Mouse (Mus musculus): Measurements from ENCODE around the gene Ing1. TPM values are rescaled to one million over a fixed set of nuclear protein-coding genes. Genes with fewer than 3 reads are reported as not detected.
"Not testable (repeated sequence)": the region's sequence is repeated elsewhere in the genome, so short reads cannot be mapped to it uniquely, and the experiment has no call there.

Ing1 gene
- polyA plus RNA-seq, 1 experiment from 2014 or later: 12.6 TPM

GRCm38 (mm10) chr8:11542866-11543265, 12.5 kb upstream of the Ing1 start:
- Histone ChIP-seq H3K4me2 (ENCODE audit: low read depth, low read length) (no peak overlapping the region), H3K4me1 (ENCODE audit: insufficient read depth) (no peaks in the 10 kb centered on the region), H3K27ac (ENCODE audit: low read depth) (no peak overlapping the region), H3K36me3 (replicated peaks; ENCODE audit: insufficient read depth, low read length) (peaks cover 24% of the 10 kb centered on the region), H3K9me3 (ENCODE audit: low read length) (no peaks in the 10 kb centered on the region), H3K27me3 (ENCODE audit: insufficient read depth, low read length) (no peaks in the 10 kb centered on the region), H3K4me3 (ENCODE audit: low read depth, low read length) (no peak overlapping the region), H3K9ac (replicated peaks) (no peak overlapping the region)
- TF ChIP-seq EP300 (IDR thresholded peaks at IDR 0.05; ENCODE audit: low read depth) (no peak), CTCF (IDR thresholded peaks at IDR 0.05; ENCODE audit: low read depth) (no peak)
- WGBS (ENCODE audit: insufficient replicate concordance): 84% methylated on average over 4 of the region's 4 CpGs
- ATAC-seq (no peak), DNase-seq (no peak)

- no peak overlapping the region for H3K4me2 ChIP-seq (ENCODE audit: low read depth, low read length)
- WGBS (ENCODE audit: insufficient replicate concordance): 41% methylated on average over 3 of the region's 3 CpGs
- H3K9me3 ChIP-seq (ENCODE audit: low read length): no peaks in the 10 kb centered on the region
- DNase-seq (peak; percentile 78), ATAC-seq (no peak)
- no peak overlapping the region for H3K27ac ChIP-seq (ENCODE audit: low read depth)
- no peak overlapping the region for H3K4me3 ChIP-seq (ENCODE audit: low read depth, low read length)
- peaks cover 24% of the 10 kb centered on the region for H3K36me3 ChIP-seq (replicated peaks; ENCODE audit: insufficient read depth, low read length)
- H3K9ac ChIP-seq (replicated peaks): no peak overlapping the region
- H3K27me3 ChIP-seq (ENCODE audit: insufficient read depth, low read length): no peaks in the 10 kb centered on the region
- TF ChIP-seq EP300 (IDR thresholded peaks at IDR 0.05; ENCODE audit: low read depth) (no peak), CTCF (IDR thresholded peaks at IDR 0.05; ENCODE audit: low read depth) (peak; percentile 77)
- no peaks in the 10 kb centered on the region for H3K4me1 ChIP-seq (ENCODE audit: insufficient read depth)
Observed at GRCm38 (mm10) chr8:11544386-11544785, 11.0 kb upstream of the Ing1 start.

GRCm38 (mm10) chr8:11547063-11547462, 8.3 kb upstream of the Ing1 start:
- H3K4me3 ChIP-seq (ENCODE audit: low read depth, low read length): no peak overlapping the region
- DNase-seq (peak; percentile 31), ATAC-seq (no peak)
- H3K9ac ChIP-seq (replicated peaks): no peak overlapping the region
- TF ChIP-seq EP300 (IDR thresholded peaks at IDR 0.05; ENCODE audit: low read depth): no peak
- peak; percentile 67 for TF ChIP-seq CTCF (IDR thresholded peaks at IDR 0.05; ENCODE audit: low read depth)
- H3K4me2 ChIP-seq (ENCODE audit: low read depth, low read length): no peak overlapping the region
- H3K27ac ChIP-seq (ENCODE audit: low read depth): no peak overlapping the region
- 76% methylated on average over 6 of the region's 6 CpGs for WGBS (ENCODE audit: insufficient replicate concordance)
- peaks cover 6% of the 10 kb centered on the region for H3K36me3 ChIP-seq (replicated peaks; ENCODE audit: insufficient read depth, low read length)
- H3K27me3 ChIP-seq (ENCODE audit: insufficient read depth, low read length): no peaks in the 10 kb centered on the region
- H3K4me1 ChIP-seq (ENCODE audit: insufficient read depth): peaks cover 11% of the 10 kb centered on the region
- H3K9me3 ChIP-seq (ENCODE audit: low read length): no peaks in the 10 kb centered on the region

- no peaks in the 10 kb centered on the region for H3K27me3 ChIP-seq (ENCODE audit: insufficient read depth, low read length)
- H3K36me3 ChIP-seq (replicated peaks; ENCODE audit: insufficient read depth, low read length): no peaks in the 10 kb centered on the region; the same call in 1 of the 2 replicates
- TF ChIP-seq EP300 (IDR thresholded peaks at IDR 0.05; ENCODE audit: low read depth) (no peak), CTCF (IDR thresholded peaks at IDR 0.05; ENCODE audit: low read depth) (peak; percentile 84)
- H3K9me3 ChIP-seq (ENCODE audit: low read length): no peaks in the 10 kb centered on the region
- peak overlapping the region; percentile 90; the same call in 1 of the 2 replicates for H3K27ac ChIP-seq (ENCODE audit: low read depth)
- peak overlapping the region; percentile 74 for H3K9ac ChIP-seq (replicated peaks)
- peak overlapping the region; percentile 70 for H3K4me3 ChIP-seq (ENCODE audit: low read depth, low read length)
- ATAC-seq (no peak), DNase-seq (peak; percentile 75)
- H3K4me2 ChIP-seq (ENCODE audit: low read depth, low read length): peak overlapping the region; percentile 84
- H3K4me1 ChIP-seq (ENCODE audit: insufficient read depth): peaks cover 20% of the 10 kb centered on the region
- WGBS (ENCODE audit: insufficient replicate concordance): 12% methylated on average over 7 of the region's 7 CpGs
Observed at GRCm38 (mm10) chr8:11549706-11550105, 5.7 kb upstream of the Ing1 start.

- peak within 1 kb of the TSS; percentile 84 for H3K4me2 ChIP-seq (ENCODE audit: low read depth, low read length)
Observed at GRCm38 (mm10) chr8:11550281-11550948, 5.0 kb upstream of the Ing1 start, which contains the start of gene Cars2. Gene Cars2, minus strand, starts transcription at chr8:11550783.

GRCm38 (mm10) chr8:11551497-11551896, 3.9 kb upstream of the Ing1 start:
- not testable (repeated sequence) for H3K9ac ChIP-seq (replicated peaks); H3K4me3 ChIP-seq (ENCODE audit: low read depth, low read length); DNase-seq; H3K9me3 ChIP-seq (ENCODE audit: low read length); ATAC-seq; H3K27me3 ChIP-seq (ENCODE audit: insufficient read depth, low read length); H3K27ac ChIP-seq (ENCODE audit: low read depth); H3K36me3 ChIP-seq (replicated peaks; ENCODE audit: insufficient read depth, low read length)
- 69% methylated on average over 3 of the region's 4 CpGs for WGBS (ENCODE audit: insufficient replicate concordance)
- Histone ChIP-seq H3K4me1 (ENCODE audit: insufficient read depth) (peaks cover 22% of the 10 kb centered on the region), H3K4me2 (ENCODE audit: low read depth, low read length) (0 out of 2 replicates have a peak overlapping the region, but pooled peaks have one; percentile 84)

More at GRCm38 (mm10) chr8:11550281-11550948, 5.0 kb upstream of the Ing1 start, which contains the start of gene Cars2:
- TF ChIP-seq CTCF (IDR thresholded peaks at IDR 0.05; ENCODE audit: low read depth): no peak
- TF ChIP-seq EP300 (IDR thresholded peaks at IDR 0.05; ENCODE audit: low read depth): no peak
- DNase-seq (peak; percentile 94), ATAC-seq (peak; percentile 76)
- Histone ChIP-seq H3K9ac (replicated peaks) (peak within 1 kb of the TSS; percentile 74), H3K4me3 (ENCODE audit: low read depth, low read length) (peak within 1 kb of the TSS; percentile 70), H3K36me3 (replicated peaks; ENCODE audit: insufficient read depth, low read length) (no peaks in the 10 kb centered on the region; the same call in 1 of the 2 replicates), H3K27ac (ENCODE audit: low read depth) (peak within 1 kb of the TSS; percentile 90), H3K4me1 (ENCODE audit: insufficient read depth) (peaks cover 22% of the 10 kb centered on the region), H3K9me3 (ENCODE audit: low read length) (no peaks in the 10 kb centered on the region), H3K27me3 (ENCODE audit: insufficient read depth, low read length) (no peaks in the 10 kb centered on the region)
- under 1% methylated on average over 52 of the region's 53 CpGs for WGBS (ENCODE audit: insufficient replicate concordance)

Data from liver, postnatal 0 days (tissue).